Mouse (Mus musculus): ENCODE data around the gene Acacb. TPM values are rescaled to one million over a fixed set of nuclear protein-coding genes. Genes with fewer than 3 reads are reported as not detected.

Gene Acacb
- total RNA-seq (2021) = 100 to 1,000 TPM; 113 to 138 TPM
- long read RNA-seq, experiment 1, partial matches to known transcripts = 27 of 36 reads
- long read RNA-seq, experiment 1, other reads (novel, unspliced or antisense) = 9 of 36 reads
- long read RNA-seq, experiment 2, partial matches to known transcripts = 14 of 23 reads
- long read RNA-seq, experiment 2, other reads (novel, unspliced or antisense) = 9 of 23 reads

DNA sequence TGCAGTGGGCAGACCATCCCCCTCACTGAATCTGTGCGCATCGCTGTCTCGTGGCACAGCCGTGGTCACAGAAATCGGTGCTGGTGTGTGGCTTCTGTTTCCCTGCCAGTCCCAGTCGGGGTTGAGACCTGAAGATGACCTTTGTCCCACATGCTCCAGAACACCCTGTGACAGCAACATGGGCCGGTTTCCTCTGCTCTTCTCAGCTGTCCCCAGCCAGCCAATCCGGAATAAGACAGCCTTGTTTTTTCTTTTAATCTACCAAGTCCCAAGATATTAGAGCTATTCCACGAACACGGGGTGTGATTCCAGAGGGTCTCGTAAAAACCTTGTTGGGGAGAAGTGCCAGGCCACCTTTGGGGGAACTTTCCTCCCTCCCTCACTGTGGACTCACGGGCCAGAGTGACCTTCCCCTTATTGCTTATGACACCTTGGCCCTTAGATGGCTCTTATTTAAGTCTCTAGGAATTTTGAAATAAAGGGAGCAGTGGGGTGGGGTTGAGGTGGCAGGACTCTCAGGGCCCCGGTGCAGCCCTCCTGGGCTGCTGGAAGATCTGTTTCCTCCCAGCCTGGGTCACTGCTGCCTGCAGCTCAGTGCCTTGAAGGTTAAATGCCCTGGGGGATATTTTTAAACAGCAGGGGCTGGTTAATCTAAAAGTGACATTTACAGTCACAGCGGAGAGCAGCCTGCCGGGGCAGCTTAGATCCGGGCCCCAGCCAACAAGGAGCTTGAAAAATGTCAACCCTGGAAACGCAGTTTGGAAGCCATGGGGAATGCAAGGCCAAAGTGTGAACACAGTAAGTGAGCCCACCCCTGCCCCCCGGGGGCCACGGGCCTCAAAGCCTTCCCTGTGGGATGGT, at the start of gene Acacb:
Gene Acacb, plus strand, starts transcription at position 508 of the 861 bp plus-strand sequence.
- DNase-seq = peak; percentile 68

DNA sequence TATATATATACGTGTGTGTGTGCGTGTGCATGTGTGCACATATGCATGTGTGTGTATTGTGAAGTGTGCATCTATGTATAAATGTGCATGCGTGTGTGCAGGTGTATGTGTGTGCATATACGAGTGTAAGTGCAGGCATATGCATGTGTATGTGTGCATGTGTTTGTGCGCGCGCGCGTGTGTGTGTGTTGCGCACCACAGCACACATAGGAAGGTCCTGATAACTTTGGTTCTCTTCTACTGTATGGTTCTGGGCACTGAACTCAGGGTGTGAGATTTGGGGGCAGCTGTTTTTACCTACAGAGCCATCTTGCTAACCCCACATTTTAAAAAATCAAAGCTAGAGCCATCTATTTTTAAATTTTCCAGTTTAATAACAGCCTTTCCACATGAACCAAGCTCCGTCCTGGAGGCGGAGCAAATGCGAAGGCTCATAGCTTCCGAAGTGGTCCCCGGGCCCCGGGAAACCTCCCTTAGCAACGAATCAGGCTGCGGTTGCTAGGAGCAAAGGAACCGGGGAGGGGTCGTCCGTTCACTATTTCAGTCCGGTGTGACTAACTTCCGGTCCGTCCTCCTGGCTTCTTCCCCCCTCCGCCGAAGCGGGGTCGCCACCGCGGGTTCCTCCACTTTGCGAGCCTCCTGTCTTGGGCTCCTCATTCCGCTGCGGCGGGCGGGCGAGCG, 46.5 kb upstream of the Acacb start:
- DNase-seq = peak; percentile 96

DNA sequence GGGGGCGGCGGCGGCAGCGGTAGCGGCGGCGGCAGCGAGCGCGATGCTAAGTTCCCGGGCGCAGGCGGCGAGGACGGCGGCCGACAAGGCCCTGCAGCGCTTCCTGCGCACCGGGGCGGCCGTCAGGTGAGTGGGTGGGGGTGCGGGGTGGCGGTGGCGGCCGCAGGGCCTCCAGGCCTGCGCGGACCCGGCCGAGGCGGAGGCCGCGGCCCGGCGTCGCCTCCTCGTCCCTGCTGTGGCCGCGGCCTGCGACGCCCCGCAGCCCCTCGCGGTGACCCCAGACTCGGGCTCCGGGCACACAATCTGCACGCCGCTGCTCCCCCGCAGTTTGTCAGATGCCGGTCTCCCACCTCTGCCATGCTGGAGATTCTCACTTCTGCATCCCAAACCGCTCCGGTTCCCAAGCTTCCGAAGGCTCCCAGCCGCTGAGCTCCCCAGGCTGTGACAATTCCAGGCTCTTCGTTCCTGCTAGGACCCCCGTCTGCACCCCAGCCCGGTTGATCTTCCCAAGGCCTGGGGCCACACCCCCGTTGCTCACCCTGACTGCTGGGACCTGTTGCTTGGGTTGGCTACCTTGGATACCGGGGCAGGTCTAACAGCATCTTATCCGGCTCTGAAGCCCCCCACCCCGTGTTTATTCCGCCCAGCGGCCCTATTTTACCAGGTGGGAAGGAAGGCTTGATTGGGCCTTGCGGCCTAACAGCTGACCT, 45.8 kb upstream of the Acacb start:
- DNase-seq = peak; percentile 26

DNA sequence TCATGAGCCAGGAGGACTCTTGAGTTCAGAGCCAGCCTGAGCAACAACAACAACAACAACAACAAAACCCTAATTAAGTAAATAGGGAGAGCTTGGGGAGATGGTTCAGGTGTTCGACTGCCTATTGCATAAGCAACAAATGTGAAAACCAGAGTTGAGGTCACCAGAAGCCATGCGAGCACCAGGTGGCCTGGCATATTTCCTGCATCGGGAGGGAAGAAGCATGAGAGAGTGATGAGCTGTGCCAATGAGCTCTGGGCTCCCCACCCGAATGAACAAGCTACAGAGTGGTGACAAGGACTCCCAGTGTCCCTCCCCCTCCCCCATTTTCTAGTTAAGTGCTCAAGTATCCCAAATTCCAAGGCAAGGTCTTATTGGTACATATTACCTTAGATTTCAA, 44.5 kb upstream of the Acacb start:
- no peak for DNase-seq

DNA sequence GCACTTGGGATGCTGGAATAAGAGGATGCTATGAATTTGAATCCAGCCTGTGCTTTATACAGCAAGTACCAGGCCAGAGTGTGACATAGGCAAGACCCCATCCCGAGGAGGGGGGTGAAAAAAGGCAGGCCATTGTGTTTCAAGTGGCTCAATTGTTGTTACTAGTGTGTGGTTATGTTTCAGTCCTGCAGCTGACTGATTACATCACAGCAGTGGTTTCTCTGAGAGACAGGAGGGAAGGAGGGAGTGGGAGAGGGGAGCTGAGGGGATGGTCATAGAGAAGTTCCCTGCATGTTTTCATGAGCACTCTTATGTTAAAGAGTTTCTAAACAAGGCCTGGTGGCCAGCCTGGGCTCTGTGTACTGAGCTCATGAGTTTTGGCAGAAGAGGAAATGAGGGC, 43.5 kb upstream of the Acacb start:
- no peak for DNase-seq

DNA sequence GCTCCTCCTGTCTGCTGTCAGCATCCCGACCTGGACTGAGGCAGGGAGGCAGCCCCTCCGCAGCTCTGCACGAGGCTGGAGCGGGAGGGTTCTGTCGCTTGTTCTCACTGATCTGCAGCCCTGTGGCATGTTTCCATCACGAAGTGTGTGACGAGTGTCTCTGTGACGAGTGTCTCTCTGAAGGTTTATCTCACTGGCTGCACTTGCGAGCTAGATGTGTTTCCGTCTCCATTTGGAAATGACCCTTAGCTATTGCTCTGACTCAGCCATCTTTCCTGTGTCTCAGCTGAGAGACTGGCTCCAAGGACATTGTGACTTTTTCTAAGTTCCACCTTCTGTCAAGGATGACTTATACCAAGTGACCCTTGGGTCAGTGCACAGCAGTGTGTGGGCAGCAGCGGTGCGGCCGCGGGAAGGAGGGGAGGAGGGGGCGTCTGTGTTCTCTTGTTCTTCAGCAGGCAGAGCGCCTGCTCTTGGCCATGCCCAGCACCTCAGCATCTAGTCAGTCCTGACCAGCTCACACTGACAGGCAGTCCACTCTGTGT, 39.9 kb upstream of the Acacb start:
- DNase-seq = peak; percentile 53

DNA sequence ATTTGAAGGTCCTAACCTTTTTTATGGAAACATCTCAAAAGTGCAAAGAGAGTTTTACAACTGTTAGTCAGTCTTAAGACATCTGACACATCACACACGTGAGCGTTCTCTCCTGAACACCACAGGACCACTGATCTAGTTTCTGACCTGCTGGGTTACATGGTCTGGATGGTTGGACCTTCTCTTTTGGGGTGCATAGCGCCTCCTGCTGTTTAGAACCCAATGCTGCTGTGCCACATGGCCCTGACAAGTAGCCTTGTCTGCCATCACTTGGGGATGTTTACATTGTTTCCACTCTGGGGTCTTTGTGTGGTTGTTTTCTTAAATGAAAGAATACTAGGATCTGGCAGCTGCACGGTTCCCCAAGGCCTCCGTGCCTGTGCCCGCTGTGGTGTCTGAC, 33.0 kb upstream of the Acacb start:
- DNase-seq = no peak

DNA sequence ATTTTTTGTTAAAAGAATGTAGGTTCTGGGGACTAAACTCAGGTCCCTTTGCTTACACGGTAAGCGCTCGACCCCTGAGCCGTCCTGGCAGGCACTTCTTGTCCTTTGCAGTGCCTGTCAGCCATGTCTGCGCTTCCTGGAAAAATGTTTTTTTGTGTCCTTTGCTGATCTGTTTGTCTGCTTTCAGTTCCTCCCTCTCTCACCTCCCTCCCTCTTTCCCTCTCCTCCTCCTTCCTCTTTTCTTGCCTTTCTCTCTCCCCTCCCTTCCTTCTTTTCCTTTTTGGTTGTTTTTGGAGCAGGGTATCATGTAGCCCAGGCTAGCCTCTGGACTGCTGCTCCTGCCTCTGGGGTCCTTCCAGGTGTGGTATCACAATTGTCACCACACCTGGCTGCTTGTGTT, 31.3 kb upstream of the Acacb start:
- DNase-seq = no peak

DNA sequence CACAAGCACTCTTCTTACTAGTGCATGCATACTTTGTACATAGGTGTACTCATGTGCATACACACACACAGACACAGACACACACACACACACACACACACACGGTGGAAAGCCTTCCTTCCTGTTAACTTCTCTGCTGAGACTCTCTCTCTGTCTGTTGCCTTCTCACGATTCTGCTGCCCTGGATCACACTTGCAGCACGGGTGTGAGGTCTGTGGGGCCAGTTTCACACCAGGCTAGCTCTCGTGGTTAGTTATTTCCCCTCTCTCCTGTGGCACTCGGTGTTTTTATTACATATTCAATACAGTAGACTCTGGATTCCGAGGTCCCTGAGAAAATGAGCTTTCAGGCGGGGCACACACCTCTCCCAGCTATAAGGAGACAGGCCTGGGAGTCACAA, 29.7 kb upstream of the Acacb start:
- DNase-seq = no peak

DNA sequence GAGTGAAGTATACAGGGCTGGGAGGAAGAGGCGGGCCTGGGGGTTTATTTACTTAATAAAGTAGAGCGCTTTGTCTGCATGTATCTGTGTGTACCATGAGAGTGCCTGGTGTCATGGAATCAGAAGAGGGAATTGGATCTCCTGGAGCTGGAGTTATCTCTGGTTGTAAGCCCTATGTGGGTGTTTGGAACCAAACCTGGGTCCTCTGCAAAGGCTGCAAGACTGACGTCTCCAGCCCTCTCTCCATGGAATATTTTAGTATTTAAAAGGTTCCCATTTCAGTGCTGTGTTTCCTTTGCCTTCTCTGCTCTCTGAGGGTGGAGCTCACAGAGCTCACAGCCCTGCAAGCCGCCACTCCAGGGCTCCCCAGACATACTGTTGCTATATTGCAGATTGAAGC, 26.5 kb upstream of the Acacb start:
- no peak for DNase-seq

DNA sequence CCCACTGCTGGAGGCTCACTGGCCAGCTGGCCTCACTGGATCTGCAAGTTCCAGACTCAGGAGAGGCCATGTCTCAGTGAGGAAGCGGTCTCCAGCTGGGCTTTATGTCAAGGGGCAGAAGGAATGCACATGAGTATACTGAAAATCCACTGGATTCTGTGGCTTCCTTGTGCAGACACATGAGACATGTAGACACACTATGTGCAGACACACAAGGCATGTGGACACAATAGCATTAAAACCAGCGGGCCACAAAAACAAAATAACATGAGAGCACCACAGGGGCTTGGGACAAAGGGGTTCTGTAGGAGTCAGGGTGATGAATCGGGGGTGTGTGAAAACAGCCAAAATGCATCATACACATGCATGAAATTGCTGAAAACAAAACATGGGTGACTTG, 20.3 kb upstream of the Acacb start:
- no peak for DNase-seq

DNA sequence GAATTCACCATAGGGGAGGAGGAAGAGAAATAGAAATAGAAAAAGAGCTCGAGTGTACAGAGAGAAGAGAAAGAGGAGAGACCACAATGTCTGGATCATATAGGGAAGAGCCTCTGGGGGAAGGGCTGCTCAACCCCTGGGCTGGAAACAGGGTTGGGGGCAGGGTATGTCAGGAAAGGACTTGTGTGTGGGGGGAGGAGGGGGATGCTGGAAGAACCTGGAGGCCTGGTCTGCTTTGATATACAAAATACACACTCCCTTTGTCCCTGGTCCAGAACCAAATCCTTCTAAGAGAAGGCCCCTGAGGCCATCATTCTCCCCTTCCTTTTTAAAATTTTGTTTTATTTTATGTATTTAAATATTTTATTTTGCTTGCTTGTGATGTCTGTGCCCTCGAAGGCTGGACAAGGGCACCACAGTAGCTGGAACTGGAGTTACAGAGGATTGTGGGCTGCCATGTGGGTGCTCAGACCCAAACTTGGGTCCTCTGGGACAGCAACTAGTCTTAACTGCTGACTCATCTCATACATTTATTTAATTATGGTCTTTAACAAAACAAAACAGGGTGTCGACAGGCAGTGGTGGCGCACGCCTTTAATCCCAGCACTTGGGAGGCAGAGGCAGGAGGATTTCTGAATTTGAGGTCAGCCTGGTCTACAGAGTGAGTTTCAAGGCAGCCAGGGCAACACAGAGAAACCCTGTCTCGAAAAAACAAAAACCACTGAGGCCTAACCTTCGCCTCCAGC, 19.7 kb upstream of the Acacb start:
- no peak for DNase-seq

DNA sequence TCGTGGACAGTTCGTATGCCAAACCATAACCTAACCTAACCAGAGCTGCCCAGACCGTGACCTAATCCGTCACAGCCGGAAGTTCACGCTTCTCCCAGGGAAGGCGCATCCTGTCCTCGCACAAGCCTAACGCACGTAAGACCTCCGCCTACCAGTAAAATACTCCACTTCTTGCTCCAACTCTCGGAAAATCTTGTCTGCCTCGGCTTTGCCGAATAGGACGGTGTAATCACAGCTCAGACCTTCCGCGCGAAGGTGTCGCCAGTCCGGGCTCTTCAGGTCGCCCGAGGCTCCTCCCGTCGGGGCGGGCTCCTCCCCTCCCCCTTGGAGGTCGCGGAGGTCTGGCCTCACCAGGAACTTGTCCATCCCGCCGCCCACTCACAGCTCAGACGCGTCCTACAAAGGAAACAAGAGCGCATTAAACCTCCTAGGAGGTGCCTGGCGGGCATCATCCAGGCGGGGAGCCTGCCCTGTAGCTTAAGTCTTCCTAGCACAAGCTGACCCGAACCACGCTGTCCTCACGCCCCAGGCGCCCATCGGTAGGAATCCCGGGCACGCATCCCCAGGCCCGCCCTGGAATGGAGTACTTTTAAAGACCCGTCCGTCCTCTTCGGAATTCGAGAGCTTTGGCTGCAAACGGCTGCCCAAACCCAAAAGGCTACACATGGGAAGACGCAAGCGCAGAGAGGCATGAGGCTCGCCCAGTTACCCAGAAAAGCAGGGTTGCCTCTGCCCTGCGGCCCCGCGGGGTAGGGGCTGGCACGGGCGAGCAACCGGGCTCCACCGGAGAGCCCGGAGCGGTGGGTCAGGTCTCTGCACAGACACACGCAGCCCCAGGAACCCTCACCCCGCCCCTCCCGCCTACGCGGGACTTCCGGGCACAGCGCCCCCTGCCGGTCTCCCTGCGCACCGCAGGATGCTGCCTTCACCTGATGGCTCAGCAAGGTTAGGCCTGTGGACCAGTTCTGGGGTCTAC, 18.7 kb upstream of the Acacb start, which contains the start of gene Alkbh2:
Gene Alkbh2, minus strand, starts transcription at position 845 of the 976 bp plus-strand sequence.
- DNase-seq = peak; percentile 93

DNA sequence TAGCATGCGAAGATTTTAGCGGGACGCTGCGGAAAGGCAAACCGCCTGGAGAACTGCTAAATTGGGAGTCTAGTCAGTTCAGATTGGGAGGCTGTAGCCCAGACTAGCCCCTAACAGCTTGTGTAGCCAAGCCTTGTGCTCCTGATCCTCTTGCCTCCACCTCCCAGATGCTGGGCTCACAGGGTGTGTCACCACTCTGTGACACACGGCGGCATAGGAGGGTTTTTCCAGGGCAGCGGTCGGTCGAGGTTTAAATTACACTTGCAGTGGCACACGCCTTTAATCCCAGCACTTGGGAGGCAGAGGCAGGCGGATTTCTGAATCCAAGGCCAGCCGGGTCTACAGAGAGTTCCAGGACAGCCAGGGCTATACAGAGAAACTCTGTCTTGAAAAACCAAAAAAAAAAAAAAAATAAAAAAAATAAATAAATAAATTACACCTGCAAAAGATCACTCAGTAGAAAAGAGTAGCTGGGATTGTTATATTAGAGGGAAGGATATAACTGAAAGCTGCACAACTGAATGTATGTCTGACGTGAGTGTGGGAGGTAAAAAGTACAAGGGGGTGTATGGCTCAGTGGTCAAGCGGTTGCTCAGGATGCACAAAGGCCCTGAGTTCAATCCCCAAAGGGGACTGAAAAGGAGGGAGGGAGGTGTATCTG, 16.7 kb upstream of the Acacb start:
- DNase-seq = no peak

DNA sequence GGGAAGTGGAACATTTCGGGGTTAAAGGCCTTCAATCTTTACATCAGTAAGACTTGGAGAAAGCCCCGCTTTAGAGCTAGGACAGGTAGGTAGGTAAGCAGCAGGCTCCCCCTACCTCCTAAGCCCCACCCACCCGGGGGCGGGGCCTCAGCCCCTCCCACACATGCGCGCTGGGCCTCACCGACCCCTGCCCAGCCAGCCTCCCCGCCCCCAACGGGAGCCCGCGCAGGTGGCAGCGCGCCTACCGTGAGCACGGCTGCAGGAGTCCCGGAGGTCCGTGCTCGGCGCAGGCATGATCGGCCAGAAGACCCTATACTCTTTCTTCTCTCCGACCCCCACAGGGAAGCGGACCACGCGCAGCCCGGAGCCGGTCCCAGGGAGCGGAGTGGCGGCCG, 16.1 kb upstream of the Acacb start, which contains the start of gene Ung:
Gene Ung, plus strand, starts transcription at position 176 of the 395 bp plus-strand sequence.
- DNase-seq = peak; percentile 71

DNA sequence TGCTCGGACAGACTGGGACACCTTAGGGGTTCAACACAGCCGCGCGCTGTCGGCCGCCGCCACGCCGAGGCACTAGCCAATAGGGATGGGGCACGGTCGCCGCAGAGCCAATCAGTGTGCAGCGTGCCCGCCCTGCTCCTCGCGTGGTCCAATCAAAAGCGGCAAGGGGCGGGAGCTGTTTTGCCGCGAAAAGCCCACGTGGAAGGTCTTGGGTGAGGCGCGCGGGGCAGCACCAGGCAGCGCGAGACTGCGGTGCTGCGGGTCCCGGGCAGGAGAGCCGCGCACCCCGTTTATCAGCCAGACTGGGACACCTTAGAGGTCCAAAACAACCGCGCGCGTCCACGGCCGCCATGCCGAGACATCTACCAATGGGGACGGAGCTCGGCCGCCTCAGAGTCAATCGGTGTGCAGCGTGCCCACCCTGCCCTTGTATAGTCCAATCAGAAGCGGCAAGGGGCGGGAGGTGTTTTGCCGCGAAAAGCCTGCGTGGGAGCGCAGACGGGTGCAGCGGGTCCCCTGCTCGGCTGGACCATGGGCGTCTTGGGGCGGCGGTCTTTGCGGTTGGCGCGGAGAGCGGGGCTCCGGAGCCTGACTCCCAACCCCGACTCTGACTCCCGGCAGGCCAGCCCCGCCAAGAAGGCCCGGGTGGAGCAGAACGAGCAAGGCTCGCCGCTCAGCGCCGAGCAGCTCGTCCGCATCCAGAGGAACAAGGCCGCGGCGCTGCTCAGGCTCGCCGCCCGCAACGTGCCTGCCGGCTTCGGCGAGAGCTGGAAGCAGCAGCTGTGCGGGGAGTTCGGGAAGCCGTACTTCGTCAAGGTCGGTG, 15.4 kb upstream of the Acacb start:
- peak; percentile 96 for DNase-seq

DNA sequence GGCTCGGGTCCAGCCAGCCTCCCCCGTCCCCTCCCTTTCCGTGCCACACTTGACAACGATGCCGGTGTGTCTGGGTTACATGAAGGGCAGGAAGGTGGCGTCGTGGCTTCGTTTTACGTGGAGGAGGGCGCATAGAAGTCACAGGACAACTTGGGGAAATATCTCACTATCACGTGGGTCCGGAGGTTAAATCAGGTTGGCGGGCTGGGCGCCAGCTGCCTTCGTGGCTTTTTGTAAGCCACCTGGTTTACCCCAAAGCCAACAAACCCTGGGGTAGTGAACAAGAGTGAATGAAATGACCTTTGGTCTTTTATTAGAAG, 14.9 kb upstream of the Acacb start:
- peak; percentile 75 for DNase-seq

DNA sequence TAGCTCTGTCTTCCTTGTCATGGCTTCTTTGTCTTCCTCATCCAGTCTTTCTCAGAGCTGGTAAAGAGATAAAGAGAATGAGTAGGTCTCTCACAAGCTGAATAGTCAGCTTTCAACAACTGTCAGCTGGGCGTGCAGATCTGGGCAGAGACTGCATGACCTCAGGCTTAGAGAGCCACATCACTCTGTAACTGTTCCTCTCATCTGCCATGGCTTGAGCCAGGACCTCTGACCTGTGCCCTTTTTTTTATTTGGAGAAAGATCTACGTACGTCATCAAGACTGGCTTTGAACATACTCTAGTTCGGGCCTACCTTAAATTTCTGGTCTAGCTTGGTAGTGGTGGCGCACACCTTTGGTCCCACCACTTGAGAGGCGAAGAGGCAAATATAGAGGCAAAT, 13.5 kb upstream of the Acacb start:
- no peak for DNase-seq

DNA sequence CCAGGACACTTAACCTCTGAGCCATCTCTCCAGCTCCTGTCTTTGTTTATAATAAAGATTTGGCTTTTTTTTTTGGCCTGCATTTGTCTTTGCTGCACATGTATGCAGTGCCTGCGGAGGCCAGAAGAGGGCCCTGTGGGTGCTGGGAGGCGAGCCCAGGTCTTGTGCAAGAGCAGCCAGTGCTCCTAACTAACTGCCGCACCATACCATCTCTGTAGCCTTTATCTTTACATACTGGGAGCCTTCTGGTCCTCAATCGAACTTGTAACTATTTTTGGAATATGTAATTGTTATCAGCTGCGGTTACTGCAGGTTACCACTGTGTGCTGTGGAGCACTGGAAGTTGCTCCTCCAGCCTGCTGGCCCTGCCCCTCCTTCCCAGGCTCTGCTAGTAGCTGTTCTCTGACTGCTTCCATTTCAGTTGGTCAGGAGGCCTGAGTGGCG, 12.2 kb upstream of the Acacb start:
- peak; percentile 90 for DNase-seq
